Mouse (Mus musculus) layer of hippocampus, adult 2 months (tissue): ENCODE measurements around the gene Traf3. TPM values are rescaled to one million over a fixed set of nuclear protein-coding genes. Genes with fewer than 3 reads are reported as not detected.

Source experiments
- DNase-seq, 2 experiments: peaks; one replicate each; pipeline ENCODE4 v3.0.0; 2022; ENCODE audit warnings: low spot score in 2 of 2
- H3K27ac ChIP-seq: fragments of 200-600 bp; 2 replicates; pipeline ENCODE4 v1.8.1; 2022
- H3K4me3 ChIP-seq: fragments of 200-600 bp; 2 replicates; pipeline ENCODE4 v1.8.1; 2022; ENCODE audit warnings: mild to moderate bottlenecking
- CTCF ChIP-seq: fragments of 200-600 bp; conservative IDR thresholded peaks from 2 replicates; pipeline ENCODE4 v1.8.1; 2022; ENCODE audit warnings: antibody characterized with exemption, mild to moderate bottlenecking, moderate library complexity
- total RNA-seq, 2 experiments: library from RNA; stranded (reverse); gene quantifications; 2 replicates each; pipeline ENCODE4 v1.2.3; 2021

The Traf3 gene
- total RNA-seq, 2 experiments from 2014 or later = 58.2 to 64.1 TPM

- no peak overlapping the region for H3K4me3 ChIP-seq
- DNase-seq = no peak
These were observed 117.4 kb downstream of the Traf3 start for GRCm38 (mm10) chr12:111283573-111283972.

GRCm38 (mm10) chr12:111284532-111284931 is 118.4 kb downstream of the Traf3 start:
- no peak overlapping the region for H3K27ac ChIP-seq
- DNase-seq = no peak
- H3K4me3 ChIP-seq = no peak overlapping the region
- TF ChIP-seq CTCF = no peak

More at GRCm38 (mm10) chr12:111283573-111283972, 117.4 kb downstream of the Traf3 start:
- no peak overlapping the region for H3K27ac ChIP-seq
- no peak for TF ChIP-seq CTCF

GRCm38 (mm10) chr12:111293025-111293424 is 126.9 kb downstream of the Traf3 start:
- Histone ChIP-seq H3K4me3 (no peak overlapping the region), H3K27ac (no peak overlapping the region)
- TF ChIP-seq CTCF = no peak
- DNase-seq = no peak

GRCm38 (mm10) chr12:111301322-111302017 is 135.3 kb downstream of the Traf3 start:
- H3K4me3 ChIP-seq = no peak overlapping the region
- TF ChIP-seq CTCF = no peak
- no peak overlapping the region for H3K27ac ChIP-seq
- DNase-seq = no peak

GRCm38 (mm10) chr12:111302018-111302345 is 135.8 kb downstream of the Traf3 start:
- DNase-seq = no peak
- H3K4me3 ChIP-seq = no peak overlapping the region
- TF ChIP-seq CTCF = no peak
- no peak overlapping the region for H3K27ac ChIP-seq

GRCm38 (mm10) chr12:111303702-111304337 is 137.7 kb downstream of the Traf3 start:
- Histone ChIP-seq H3K4me3 (no peak overlapping the region), H3K27ac (peak overlapping the region; percentile 63)
- peak; percentile 23 to 39 for DNase-seq
- no peak for TF ChIP-seq CTCF

GRCm38 (mm10) chr12:111306821-111307220 is 140.7 kb downstream of the Traf3 start:
- Histone ChIP-seq H3K4me3 (no peak overlapping the region), H3K27ac (no peak overlapping the region)
- DNase-seq = no peak
- TF ChIP-seq CTCF = no peak

GRCm38 (mm10) chr12:111309256-111309655 is 143.1 kb downstream of the Traf3 start:
- no peak for DNase-seq
- H3K27ac ChIP-seq = no peak overlapping the region
- no peak for TF ChIP-seq CTCF
- H3K4me3 ChIP-seq = no peak overlapping the region

GRCm38 (mm10) chr12:111309931-111310330 is 143.8 kb downstream of the Traf3 start:
- Histone ChIP-seq H3K4me3 (no peak overlapping the region), H3K27ac (no peak overlapping the region)
- no peak for TF ChIP-seq CTCF
- DNase-seq = no peak

- H3K4me3 ChIP-seq = no peak overlapping the region
- DNase-seq = no peak
- H3K27ac ChIP-seq = no peak overlapping the region
- TF ChIP-seq CTCF = no peak
These were observed 145.6 kb downstream of the Traf3 start for GRCm38 (mm10) chr12:111311775-111312174.

- no peak for TF ChIP-seq CTCF
- no peak overlapping the region for H3K27ac ChIP-seq
- no peak overlapping the region for H3K4me3 ChIP-seq
- DNase-seq = no peak
These were observed 148.1 kb downstream of the Traf3 start for GRCm38 (mm10) chr12:111314273-111314672.

Other genes starting within 250 kb of the Traf3 start
- gene Ankrd9, start 187.3 kb upstream of the Traf3 start, total RNA-seq = 10 to 100 TPM; 10.8 to 14.1 TPM
- gene Rcor1, start 127.0 kb upstream of the Traf3 start, total RNA-seq = 10 to 100 TPM; 15.6 to 19.3 TPM
- gene 4930595D18Rik, start 18.1 kb downstream of the Traf3 start, total RNA-seq = not detected
- gene Amn, start 104.7 kb downstream of the Traf3 start, total RNA-seq = 1 to 10 TPM; 4.7 to 5.4 TPM
- 100 to 1,000 TPM; 113 to 122 TPM for gene Cdc42bpb, start 211.3 kb downstream of the Traf3 start, total RNA-seq
- 1 to 10 TPM; 1.2 to 1.4 TPM for gene Lbhd2, start 240.4 kb downstream of the Traf3 start, total RNA-seq